Mouse (Mus musculus): ENCODE results near the gene Ift20.
"Not testable (repeated sequence)": the region's sequence is repeated elsewhere in the genome, so short reads cannot be mapped to it uniquely, and the experiment has no call there.

The Ift20 gene

DNA sequence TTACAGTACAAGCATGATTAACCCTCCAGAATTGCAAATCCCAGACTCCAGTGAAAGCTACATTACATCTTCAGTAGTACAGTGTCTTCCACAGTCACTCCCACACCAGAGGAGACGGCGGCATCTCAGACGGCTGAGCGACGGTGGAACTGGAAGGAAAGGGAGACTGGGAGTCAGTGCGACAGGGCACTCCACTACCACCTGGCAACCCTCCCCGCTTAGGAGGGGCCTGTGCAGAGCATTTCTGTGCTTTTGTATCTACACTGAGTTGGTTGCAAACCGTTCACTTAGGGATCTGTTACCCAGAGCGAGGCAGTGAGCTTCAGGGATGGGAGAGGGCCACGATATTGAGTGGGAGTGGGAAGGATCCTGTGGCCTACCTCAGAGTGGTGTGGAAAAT, 32.7 kb downstream of the Ift20 start:
- DNase-seq (ENCODE audit: low spot score), result no peak

DNA sequence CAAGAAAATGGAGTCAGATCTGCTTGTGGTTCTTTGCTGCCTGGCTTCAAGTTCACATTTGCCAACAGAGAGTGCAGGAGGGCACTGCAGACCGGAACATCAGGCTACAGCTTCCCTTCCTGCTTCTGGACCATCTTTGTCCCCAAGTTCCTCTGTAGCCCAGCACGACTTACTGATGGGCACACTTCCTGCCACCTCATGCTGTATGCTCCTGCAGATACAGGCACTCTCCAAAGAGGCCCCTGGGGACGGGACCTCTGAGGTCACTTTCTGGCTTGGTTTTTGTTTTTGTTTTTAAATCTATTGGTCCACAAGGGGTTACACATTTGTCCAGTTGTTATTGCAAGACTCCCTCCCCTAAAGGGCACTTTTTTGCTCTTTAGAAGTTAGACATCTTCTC, 33.6 kb downstream of the Ift20 start:
- no peak for DNase-seq (ENCODE audit: low spot score)

DNA sequence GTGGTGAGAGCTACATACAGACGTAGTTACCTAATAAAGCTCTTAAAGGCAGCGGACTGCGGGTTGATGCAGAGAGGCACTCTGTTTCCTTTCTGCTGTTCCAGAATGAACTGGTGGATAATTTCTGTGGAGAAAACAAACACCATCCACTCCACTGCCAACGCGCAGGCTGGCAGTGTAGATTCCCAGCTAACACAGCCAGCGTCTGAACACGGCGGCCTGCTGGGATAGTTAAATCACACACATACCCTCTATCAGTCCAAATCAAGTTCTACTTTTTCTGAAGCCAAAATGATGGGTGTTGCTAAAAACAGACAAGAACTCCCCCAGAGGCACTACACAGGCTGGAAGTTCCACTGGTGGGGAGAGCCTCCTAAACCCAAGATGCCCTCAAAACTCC, 35.3 kb downstream of the Ift20 start:
- no peak for DNase-seq (ENCODE audit: low spot score)

DNA sequence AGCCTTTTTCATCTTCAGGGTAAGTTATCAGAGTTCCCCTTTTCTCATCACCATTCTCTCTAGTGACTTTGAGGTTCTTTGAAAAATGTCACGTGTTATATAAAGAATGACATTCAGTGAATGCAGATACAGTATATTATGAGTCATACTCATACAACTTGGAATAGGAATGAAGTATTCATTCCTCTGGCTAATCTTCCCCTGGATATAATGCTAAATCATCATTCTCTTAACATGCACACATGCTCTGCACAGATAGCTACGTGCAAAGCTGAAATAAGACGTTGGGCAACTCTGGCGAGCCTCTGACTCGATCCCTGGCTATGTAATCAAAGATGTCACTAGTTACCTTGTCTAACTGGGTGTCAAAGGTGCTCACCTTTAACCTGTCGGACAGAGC, 35.7 kb downstream of the Ift20 start:
- DNase-seq (ENCODE audit: low spot score), result no peak

DNA sequence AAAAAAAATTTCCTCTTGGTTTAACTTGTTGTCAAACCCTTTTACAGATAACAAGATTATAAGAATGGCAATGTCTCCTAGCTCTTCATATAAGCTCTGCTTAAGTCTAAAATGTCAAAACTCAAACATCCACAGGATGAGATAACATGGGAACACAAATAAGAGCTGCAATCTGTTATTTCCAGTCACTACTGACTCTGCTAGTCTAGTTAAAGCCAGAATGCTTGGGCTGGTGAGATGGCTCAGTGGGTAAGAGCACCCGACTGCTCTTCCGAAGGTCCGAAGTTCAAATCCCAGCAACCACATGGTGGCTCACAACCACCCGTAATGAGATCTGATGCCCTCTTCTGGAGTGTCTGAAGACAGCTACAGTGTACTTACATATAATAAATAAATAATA, 37.9 kb downstream of the Ift20 start:
- DNase-seq (ENCODE audit: low spot score), result not testable (repeated sequence)

DNA sequence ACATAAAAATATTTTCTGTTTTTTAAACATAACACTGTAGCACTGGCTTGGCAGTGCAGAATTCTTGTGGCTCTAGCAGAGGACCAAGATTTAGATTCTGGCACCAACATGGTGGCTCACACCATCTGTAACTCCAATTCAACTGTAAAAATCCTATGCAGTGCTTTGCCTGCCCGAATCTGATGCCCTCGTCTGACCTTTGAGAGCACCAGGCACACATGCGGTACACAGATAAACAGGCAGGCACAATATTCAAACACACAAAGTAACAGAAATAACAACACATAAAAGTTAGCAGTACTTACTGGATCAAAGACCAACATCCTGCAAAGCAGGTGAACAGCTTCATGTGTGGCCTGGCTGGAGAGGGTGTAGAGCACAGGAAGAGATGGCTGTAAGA, 38.4 kb downstream of the Ift20 start:
- no peak for DNase-seq (ENCODE audit: low spot score)

DNA sequence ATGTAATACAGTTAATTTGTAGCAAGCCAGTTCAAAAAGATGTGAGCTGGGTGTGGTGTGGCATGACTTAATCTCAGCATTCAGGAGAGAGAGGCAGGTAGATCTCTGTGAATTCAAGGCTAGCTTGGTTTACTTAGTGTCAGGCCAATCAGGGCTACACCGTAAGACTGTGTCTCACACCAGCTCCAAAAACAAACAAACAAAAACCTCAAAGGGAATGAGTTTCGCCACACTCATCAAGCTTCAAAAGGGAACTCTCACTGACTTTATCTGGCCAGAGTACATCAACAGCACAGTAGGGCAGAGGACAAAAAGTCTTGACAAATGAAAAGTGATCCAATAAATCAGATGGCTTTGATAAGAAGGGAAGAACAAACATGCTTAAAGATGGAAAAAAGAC, 38.8 kb downstream of the Ift20 start:
- no peak for DNase-seq (ENCODE audit: low spot score)

DNA sequence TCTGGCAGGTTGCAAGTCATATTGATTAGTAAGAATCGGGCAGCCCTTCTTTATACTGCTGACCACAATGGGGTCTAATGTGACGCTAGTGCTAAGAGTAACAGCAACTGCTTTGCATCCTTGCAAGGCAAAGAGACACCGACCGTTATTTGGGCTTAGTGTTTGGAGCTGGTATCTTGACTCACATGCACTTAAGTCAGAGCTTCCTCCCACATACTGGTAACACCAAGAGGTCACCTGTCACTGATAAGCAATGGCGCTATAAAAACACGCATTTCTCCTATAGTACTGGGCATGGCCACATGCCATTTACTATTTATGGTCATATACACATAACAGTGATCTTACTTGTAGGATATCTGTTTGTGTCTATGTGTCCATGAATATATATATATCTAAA, 46.7 kb downstream of the Ift20 start:
- no peak for DNase-seq (ENCODE audit: low spot score)

DNA sequence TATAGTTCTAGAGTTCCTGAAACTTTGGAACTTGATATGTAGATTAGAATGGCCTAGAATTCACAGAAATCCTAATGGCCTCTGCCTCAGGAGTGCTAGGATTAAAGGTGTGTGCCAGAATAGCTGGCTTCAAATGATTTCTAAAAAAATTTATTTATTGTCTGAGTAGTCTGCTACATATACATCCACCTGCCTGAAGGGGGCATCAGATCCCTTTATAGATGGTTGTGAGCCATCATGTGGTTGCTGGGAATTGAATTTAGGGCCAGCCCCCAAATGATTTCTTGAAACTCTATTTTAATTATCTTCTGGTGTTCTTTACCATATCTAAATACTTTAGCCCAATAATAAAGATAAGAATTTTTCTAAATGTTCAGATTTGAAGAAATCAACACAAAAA, 49.9 kb downstream of the Ift20 start:
- no peak for DNase-seq (ENCODE audit: low spot score)

DNA sequence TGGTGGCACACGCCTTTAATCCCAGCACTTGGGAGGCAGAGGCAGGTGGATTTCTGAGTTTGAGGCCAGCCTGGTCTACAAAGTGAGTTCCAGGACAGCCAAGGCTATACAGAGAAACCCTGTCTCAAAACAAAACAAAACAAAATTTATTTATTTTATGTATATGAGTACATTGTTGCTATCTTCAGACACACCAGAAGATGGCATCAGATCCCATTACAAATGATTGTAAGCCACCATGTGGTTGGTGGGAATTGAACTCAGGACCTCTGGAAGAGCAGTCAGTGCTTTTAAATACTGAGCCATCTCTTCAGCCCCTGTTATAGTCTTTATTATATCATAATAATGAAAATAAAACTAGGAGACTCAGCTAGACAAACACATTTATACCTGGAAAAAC, 51.5 kb downstream of the Ift20 start:
- DNase-seq (ENCODE audit: low spot score), result not testable (repeated sequence)
